Mouse (Mus musculus): ENCODE measurements around the gene Gm21698. TPM values are rescaled to one million over a fixed set of nuclear protein-coding genes. Genes with fewer than 3 reads are reported as not detected.
"Not testable (repeated sequence)": the region's sequence is repeated elsewhere in the genome, so short reads cannot be mapped to it uniquely, and the experiment has no call there.

The Gm21698 gene
- 0.23 and 0.26 TPM in 2 replicates for polyA plus RNA-seq (2014; fragmentation: Nextera tagmentation; extraction: Ambion mirVana)

GRCm38 (mm10) chr5:25988550-25988949, at the start of gene Gm21698:
Gene Gm21698, minus strand, starts transcription at chr5:25988650.
- no CpG with 5 or more reads among the region's 3 CpGs for WGBS (ENCODE audit: insufficient replicate concordance)

GRCm38 (mm10) chr5:26022816-26023215, 34.4 kb upstream of the Gm21698 start, which contains the start of gene Gm5862:
Gene Gm5862, minus strand, starts transcription at chr5:26022916.
- not testable (repeated sequence) for ATAC-seq (replicated peaks; ENCODE audit: insufficient number of reproducible peaks, low FRiP score, low TSS enrichment); H3K4me3 ChIP-seq (ENCODE audit: low read depth, low read length); H3K4me2 ChIP-seq; H3K9ac ChIP-seq (ENCODE audit: low read depth, low read length); H3K27me3 ChIP-seq (ENCODE audit: control insufficient read depth, insufficient read depth, low read length); H3K9me3 ChIP-seq (replicated peaks; ENCODE audit: control insufficient read depth, low read length); H3K4me1 ChIP-seq (ENCODE audit: control insufficient read depth, insufficient read depth, low read length); H3K36me3 ChIP-seq (ENCODE audit: control insufficient read depth, insufficient read depth, low read length); H3K27ac ChIP-seq (ENCODE audit: low read depth, low read length)
- no CpG with 5 or more reads among the region's 3 CpGs for WGBS (ENCODE audit: insufficient replicate concordance)

More at GRCm38 (mm10) chr5:25988550-25988949, at the start of gene Gm21698:
- not testable (repeated sequence) for H3K4me3 ChIP-seq (ENCODE audit: low read depth, low read length); H3K27ac ChIP-seq (ENCODE audit: low read depth, low read length); H3K9me3 ChIP-seq (replicated peaks; ENCODE audit: control insufficient read depth, low read length); H3K36me3 ChIP-seq (ENCODE audit: control insufficient read depth, insufficient read depth, low read length); ATAC-seq (replicated peaks; ENCODE audit: insufficient number of reproducible peaks, low FRiP score, low TSS enrichment); H3K9ac ChIP-seq (ENCODE audit: low read depth, low read length); H3K4me2 ChIP-seq; H3K4me1 ChIP-seq (ENCODE audit: control insufficient read depth, insufficient read depth, low read length); H3K27me3 ChIP-seq (ENCODE audit: control insufficient read depth, insufficient read depth, low read length)

DNA sequence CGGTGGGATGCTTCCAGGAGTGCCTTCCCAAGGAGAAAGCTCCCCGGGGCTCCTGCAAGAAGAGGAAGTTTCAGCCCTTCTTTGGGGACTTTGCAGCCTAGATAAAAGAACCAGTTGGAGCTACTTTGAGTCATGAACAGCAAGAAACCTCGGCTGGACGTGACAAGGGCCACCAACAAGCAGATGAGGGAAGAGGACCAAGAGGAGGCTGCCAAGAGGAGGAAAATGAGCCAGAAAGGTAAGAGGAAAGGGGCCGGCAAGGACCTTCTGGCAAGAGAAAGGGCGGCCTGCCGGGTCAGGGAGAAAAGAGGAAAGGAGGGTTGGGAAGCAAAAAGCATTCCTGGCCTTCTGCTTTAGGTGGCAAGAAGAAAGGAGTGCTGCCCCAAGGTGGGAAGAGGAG, 19.2 kb upstream of the Gm21698 start:
- not testable (repeated sequence) for H3K4me2 ChIP-seq; H3K36me3 ChIP-seq (ENCODE audit: control insufficient read depth, insufficient read depth, low read length); H3K4me3 ChIP-seq (ENCODE audit: low read depth, low read length); H3K27ac ChIP-seq (ENCODE audit: low read depth, low read length); H3K4me1 ChIP-seq (ENCODE audit: control insufficient read depth, insufficient read depth, low read length); H3K9me3 ChIP-seq (replicated peaks; ENCODE audit: control insufficient read depth, low read length); H3K27me3 ChIP-seq (ENCODE audit: control insufficient read depth, insufficient read depth, low read length); H3K9ac ChIP-seq (ENCODE audit: low read depth, low read length)
- ATAC-seq (replicated peaks; ENCODE audit: insufficient number of reproducible peaks, low FRiP score, low TSS enrichment): 0 out of 2 replicates have a peak, but pooled peaks have one; percentile 10
- WGBS (ENCODE audit: insufficient replicate concordance): 53% methylated on average over 5 of the region's 7 CpGs

- H3K27ac ChIP-seq (ENCODE audit: low read depth, low read length); H3K27me3 ChIP-seq (ENCODE audit: control insufficient read depth, insufficient read depth, low read length); H3K9me3 ChIP-seq (replicated peaks; ENCODE audit: control insufficient read depth, low read length); H3K36me3 ChIP-seq (ENCODE audit: control insufficient read depth, insufficient read depth, low read length); H3K4me1 ChIP-seq (ENCODE audit: control insufficient read depth, insufficient read depth, low read length): not testable (repeated sequence)
- peak overlapping the region; percentile 41 for H3K4me3 ChIP-seq (ENCODE audit: low read depth, low read length)
- peak overlapping the region; percentile 76 for H3K4me2 ChIP-seq
- WGBS (ENCODE audit: insufficient replicate concordance): 18% methylated on average over 45 of the region's 45 CpGs
- ATAC-seq (replicated peaks; ENCODE audit: insufficient number of reproducible peaks, low FRiP score, low TSS enrichment): peak; percentile 80
- peak overlapping the region; percentile 40; the same call in 1 of the 2 replicates for H3K9ac ChIP-seq (ENCODE audit: low read depth, low read length)
Observed at GRCm38 (mm10) chr5:26006937-26007695, 18.7 kb upstream of the Gm21698 start.

GRCm38 (mm10) chr5:26004698-26005097, 16.2 kb upstream of the Gm21698 start, which contains the start of gene Gm1979:
Gene Gm1979, minus strand, starts transcription at chr5:26004798.
- not testable (repeated sequence) for ATAC-seq (replicated peaks; ENCODE audit: insufficient number of reproducible peaks, low FRiP score, low TSS enrichment); H3K27ac ChIP-seq (ENCODE audit: low read depth, low read length)

DNA sequence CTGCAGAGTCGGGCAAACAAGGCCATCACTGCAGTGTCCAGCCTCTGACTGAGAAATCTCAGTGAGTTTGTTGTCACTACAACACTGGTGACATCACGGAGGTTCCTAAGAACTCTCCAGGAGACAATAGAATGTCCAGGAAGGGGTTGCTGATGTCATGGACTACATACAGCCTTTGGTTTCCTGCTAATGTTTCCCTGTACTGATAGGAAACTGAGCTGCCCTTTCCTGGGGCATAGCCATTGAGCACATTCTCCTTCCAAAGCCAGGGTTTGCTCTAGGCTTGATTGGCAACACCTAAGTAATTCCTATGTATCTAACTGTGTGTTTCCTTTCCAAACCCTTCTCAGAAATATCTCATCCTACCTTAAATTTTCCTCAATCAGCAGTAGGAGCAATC, 15.9 kb downstream of the Gm21698 start, which contains the start of gene Gm21680:
TSS of gene Gm21680 (minus strand) at position 101 of the 400 bp plus-strand sequence.
- H3K9me3 ChIP-seq (replicated peaks; ENCODE audit: control insufficient read depth, low read length); H3K4me2 ChIP-seq; H3K27me3 ChIP-seq (ENCODE audit: control insufficient read depth, insufficient read depth, low read length); H3K4me3 ChIP-seq (ENCODE audit: low read depth, low read length); H3K36me3 ChIP-seq (ENCODE audit: control insufficient read depth, insufficient read depth, low read length); H3K4me1 ChIP-seq (ENCODE audit: control insufficient read depth, insufficient read depth, low read length); H3K9ac ChIP-seq (ENCODE audit: low read depth, low read length); ATAC-seq (replicated peaks; ENCODE audit: insufficient number of reproducible peaks, low FRiP score, low TSS enrichment); H3K27ac ChIP-seq (ENCODE audit: low read depth, low read length): not testable (repeated sequence)
- no CpG with 5 or more reads among the region's 2 CpGs for WGBS (ENCODE audit: insufficient replicate concordance)

More at GRCm38 (mm10) chr5:26004698-26005097, 16.2 kb upstream of the Gm21698 start, which contains the start of gene Gm1979:
- not testable (repeated sequence) for H3K9ac ChIP-seq (ENCODE audit: low read depth, low read length); H3K27me3 ChIP-seq (ENCODE audit: control insufficient read depth, insufficient read depth, low read length); H3K4me1 ChIP-seq (ENCODE audit: control insufficient read depth, insufficient read depth, low read length); H3K9me3 ChIP-seq (replicated peaks; ENCODE audit: control insufficient read depth, low read length); H3K4me3 ChIP-seq (ENCODE audit: low read depth, low read length); H3K4me2 ChIP-seq; H3K36me3 ChIP-seq (ENCODE audit: control insufficient read depth, insufficient read depth, low read length)
- 70% methylated on average over 1 of the region's 2 CpGs for WGBS (ENCODE audit: insufficient replicate concordance)

- H3K4me2 ChIP-seq: peak overlapping the region; percentile 56
- not testable (repeated sequence) for H3K9me3 ChIP-seq (replicated peaks; ENCODE audit: control insufficient read depth, low read length); H3K27ac ChIP-seq (ENCODE audit: low read depth, low read length); H3K4me1 ChIP-seq (ENCODE audit: control insufficient read depth, insufficient read depth, low read length); H3K9ac ChIP-seq (ENCODE audit: low read depth, low read length); H3K36me3 ChIP-seq (ENCODE audit: control insufficient read depth, insufficient read depth, low read length); ATAC-seq (replicated peaks; ENCODE audit: insufficient number of reproducible peaks, low FRiP score, low TSS enrichment); H3K27me3 ChIP-seq (ENCODE audit: control insufficient read depth, insufficient read depth, low read length)
- peak overlapping the region; percentile 27 for H3K4me3 ChIP-seq (ENCODE audit: low read depth, low read length)
- WGBS (ENCODE audit: insufficient replicate concordance): 33% methylated on average over 15 of the region's 17 CpGs
Observed at GRCm38 (mm10) chr5:25957050-25957449, 31.4 kb downstream of the Gm21698 start.

GRCm38 (mm10) chr5:25956611-25957010, 31.8 kb downstream of the Gm21698 start:
- Histone ChIP-seq H3K4me3 (ENCODE audit: low read depth, low read length) (peak overlapping the region; percentile 27), H3K4me2 (peak overlapping the region; percentile 56)
- 22% methylated on average over 30 of the region's 32 CpGs for WGBS (ENCODE audit: insufficient replicate concordance)
- not testable (repeated sequence) for H3K4me1 ChIP-seq (ENCODE audit: control insufficient read depth, insufficient read depth, low read length); H3K9ac ChIP-seq (ENCODE audit: low read depth, low read length); H3K27ac ChIP-seq (ENCODE audit: low read depth, low read length); H3K27me3 ChIP-seq (ENCODE audit: control insufficient read depth, insufficient read depth, low read length); ATAC-seq (replicated peaks; ENCODE audit: insufficient number of reproducible peaks, low FRiP score, low TSS enrichment); H3K36me3 ChIP-seq (ENCODE audit: control insufficient read depth, insufficient read depth, low read length); H3K9me3 ChIP-seq (replicated peaks; ENCODE audit: control insufficient read depth, low read length)

GRCm38 (mm10) chr5:25954317-25954716, 34.1 kb downstream of the Gm21698 start, which contains the start of gene Gm21671:
Gene Gm21671, minus strand, starts transcription at chr5:25954417.
- H3K9ac ChIP-seq (ENCODE audit: low read depth, low read length); H3K4me2 ChIP-seq; H3K27ac ChIP-seq (ENCODE audit: low read depth, low read length); H3K4me1 ChIP-seq (ENCODE audit: control insufficient read depth, insufficient read depth, low read length); H3K36me3 ChIP-seq (ENCODE audit: control insufficient read depth, insufficient read depth, low read length); H3K27me3 ChIP-seq (ENCODE audit: control insufficient read depth, insufficient read depth, low read length); ATAC-seq (replicated peaks; ENCODE audit: insufficient number of reproducible peaks, low FRiP score, low TSS enrichment); H3K9me3 ChIP-seq (replicated peaks; ENCODE audit: control insufficient read depth, low read length); H3K4me3 ChIP-seq (ENCODE audit: low read depth, low read length): not testable (repeated sequence)
- WGBS (ENCODE audit: insufficient replicate concordance): 57% methylated on average over 2 of the region's 2 CpGs

Data from heart, embryonic 11.5 days (tissue).